ENCODE assay signal across 29 mouse cellular contexts in the genomic region with DNA sequence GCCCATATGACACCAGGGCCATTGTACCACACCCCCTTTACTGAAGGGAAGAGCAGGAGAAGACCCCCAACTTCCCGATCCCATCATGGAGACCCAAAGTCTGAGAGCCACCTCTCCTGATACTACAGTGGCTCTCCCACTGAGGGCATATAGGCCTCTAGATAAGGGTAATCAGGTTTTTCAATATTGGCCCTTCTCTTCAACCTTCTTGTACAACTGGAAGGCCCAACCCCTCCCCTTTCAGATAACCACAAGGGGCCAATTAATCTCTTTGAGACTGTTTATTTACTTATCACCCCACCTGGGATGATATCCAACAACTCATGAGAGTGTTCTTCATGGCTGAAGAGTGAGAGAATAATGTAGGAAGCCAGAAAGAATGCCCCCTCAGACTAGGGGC. TPM values are rescaled to one million over a fixed set of nuclear protein-coding genes. Genes with fewer than 3 reads are reported as not detected.
A peak's percentile ranks its signal among the peaks of the same experiment; 100 is the strongest.
DNase-seq lines count a peak whose midpoint lies in the region; ATAC-seq and TF ChIP-seq lines count a peak whose summit lies in the region.
"Had no signal": no experiment of that assay in that cellular context is flagged by ENCODE, and none has a peak within 500 bp of the region (broad histone marks: within the 10 kb centered on the region; RNA-seq: fewer than 3 reads in every experiment).

No protein-coding gene starts in this region.

- H3K27me3 ChIP-seq in intestine, embryonic 15.5 days (replicated peaks) = no peaks in the 10 kb centered on the region
- no peaks in the 10 kb centered on the region for H3K27me3 ChIP-seq in intestine, postnatal 0 days (replicated peaks; ENCODE audit: control insufficient read depth, insufficient read depth, low read length)
- no peaks in the 10 kb centered on the region for H3K27me3 ChIP-seq in intestine, embryonic 16.5 days (replicated peaks; ENCODE audit: control insufficient read depth, insufficient read depth, low read length)
- no peaks in the 10 kb centered on the region for H3K27me3 ChIP-seq in liver, embryonic 16.5 days (ENCODE audit: control insufficient read depth, insufficient read depth, low read depth, low read length)
- H3K27me3 ChIP-seq in stomach, postnatal 0 days (ENCODE audit: control insufficient read depth, insufficient read depth, low read length) = no peaks in the 10 kb centered on the region
- H3K27me3 ChIP-seq: CH12.LX; heart, embryonic 12.5 days; hindbrain, embryonic 15.5 days; midbrain, embryonic 12.5 days; neural tube, embryonic 12.5 days had no signal

- 88% methylated on average over 1 of the region's 1 CpGs for WGBS in intestine, embryonic 15.5 days
- WGBS in intestine, postnatal 0 days = 78% methylated on average over 1 of the region's 1 CpGs
- WGBS in intestine, embryonic 16.5 days = 82% methylated on average over 1 of the region's 1 CpGs
- WGBS in liver, embryonic 16.5 days (ENCODE audit: insufficient replicate concordance) = 69% methylated on average over 1 of the region's 1 CpGs
- 96% methylated on average over 1 of the region's 1 CpGs for WGBS in stomach, postnatal 0 days

- peak; percentile 34; the same call in 1 of the 2 replicates for ATAC-seq in intestine, embryonic 15.5 days
- ATAC-seq in intestine, postnatal 0 days = no peak
- ATAC-seq in intestine, embryonic 16.5 days = peak; percentile 42; the same call in 1 of the 2 replicates
- ATAC-seq in liver, embryonic 16.5 days (ENCODE audit: low read depth) = peak; percentile 84
- ATAC-seq in stomach, postnatal 0 days (ENCODE audit: low FRiP score, low TSS enrichment) = 0 out of 2 replicates have a peak, but pooled peaks have one; percentile 21
- ATAC-seq: forebrain, embryonic 16.5 days; inflammation-experienced regulatory T-cells, adult 6 months had no signal

- no peaks in the 10 kb centered on the region for H3K36me3 ChIP-seq in intestine, embryonic 15.5 days
- no peaks in the 10 kb centered on the region for H3K36me3 ChIP-seq in intestine, postnatal 0 days (ENCODE audit: control insufficient read depth, insufficient read depth)
- no peaks in the 10 kb centered on the region for H3K36me3 ChIP-seq in intestine, embryonic 16.5 days (ENCODE audit: control insufficient read depth, insufficient read depth, low read length)
- H3K36me3 ChIP-seq in liver, embryonic 16.5 days (ENCODE audit: control insufficient read depth, insufficient read depth) = no peaks in the 10 kb centered on the region
- no peaks in the 10 kb centered on the region for H3K36me3 ChIP-seq in stomach, postnatal 0 days (ENCODE audit: control insufficient read depth, insufficient read depth, low read length)
- H3K36me3 ChIP-seq: forebrain, embryonic 10.5 days; heart, embryonic 12.5 days; hindbrain, embryonic 15.5 days; midbrain, embryonic 12.5 days; neural tube, embryonic 12.5 days had no signal

- H3K4me1 ChIP-seq in intestine, embryonic 15.5 days (replicated peaks) = no peaks in the 10 kb centered on the region
- no peaks in the 10 kb centered on the region for H3K4me1 ChIP-seq in intestine, postnatal 0 days (replicated peaks; ENCODE audit: control insufficient read depth, insufficient read depth, low read length)
- H3K4me1 ChIP-seq in intestine, embryonic 16.5 days (ENCODE audit: control insufficient read depth, insufficient read depth, low read length) = no peaks in the 10 kb centered on the region
- H3K4me1 ChIP-seq in liver, embryonic 16.5 days (ENCODE audit: control insufficient read depth, low read depth, low read length) = peaks cover 13% of the 10 kb centered on the region
- no peaks in the 10 kb centered on the region for H3K4me1 ChIP-seq in stomach, postnatal 0 days (replicated peaks; ENCODE audit: control insufficient read depth, insufficient read depth)
- H3K4me1 ChIP-seq: forebrain, embryonic 10.5 days; heart, embryonic 12.5 days; hindbrain, embryonic 15.5 days; midbrain, embryonic 12.5 days; neural tube, embryonic 12.5 days had no signal

- H3K4me2 ChIP-seq in intestine, embryonic 15.5 days (replicated peaks) = no peak overlapping the region
- H3K4me2 ChIP-seq in intestine, postnatal 0 days (replicated peaks; ENCODE audit: low read depth) = no peak overlapping the region
- no peak overlapping the region for H3K4me2 ChIP-seq in intestine, embryonic 16.5 days (ENCODE audit: low read depth, low read length)
- H3K4me2 ChIP-seq in liver, embryonic 16.5 days (ENCODE audit: low read depth, low read length) = peak overlapping the region; percentile 7; the same call in 1 of the 2 replicates
- no peak overlapping the region for H3K4me2 ChIP-seq in stomach, postnatal 0 days (replicated peaks; ENCODE audit: low read depth)
- H3K4me2 ChIP-seq: heart, embryonic 12.5 days; hindbrain, embryonic 15.5 days; lung, embryonic 14.5 days; midbrain, embryonic 12.5 days; neural tube, embryonic 12.5 days had no signal

- H3K27ac ChIP-seq in intestine, embryonic 15.5 days = no peak overlapping the region
- no peak overlapping the region for H3K27ac ChIP-seq in intestine, postnatal 0 days (ENCODE audit: low read depth, low read length)
- H3K27ac ChIP-seq in intestine, embryonic 16.5 days (ENCODE audit: low read length) = no peak overlapping the region
- no peak overlapping the region for H3K27ac ChIP-seq in liver, embryonic 16.5 days (ENCODE audit: low read length)
- H3K27ac ChIP-seq in stomach, postnatal 0 days (replicated peaks) = no peak overlapping the region
- H3K27ac ChIP-seq: forebrain, embryonic 10.5 days; gastrocnemius, adult 2 months; hindbrain, embryonic 15.5 days; midbrain, embryonic 12.5 days; neural tube, embryonic 12.5 days had no signal

- TF ChIP-seq CTCF in intestine, postnatal 0 days (IDR thresholded peaks at IDR 0.05; ENCODE audit: low read depth) = no peak
- TF ChIP-seq CTCF in stomach, postnatal 0 days (IDR thresholded peaks at IDR 0.05; ENCODE audit: low read depth) = no peak

- H3K9ac ChIP-seq in intestine, embryonic 15.5 days = no peak overlapping the region
- H3K9ac ChIP-seq in intestine, postnatal 0 days (ENCODE audit: low read depth, low read length) = no peak overlapping the region
- H3K9ac ChIP-seq in intestine, embryonic 16.5 days (ENCODE audit: low read depth, low read length) = no peak overlapping the region
- H3K9ac ChIP-seq in liver, embryonic 16.5 days (ENCODE audit: low read depth, low read length) = no peak overlapping the region
- no peak overlapping the region for H3K9ac ChIP-seq in stomach, postnatal 0 days (ENCODE audit: low read length)
- H3K9ac ChIP-seq: heart, embryonic 12.5 days; hindbrain, embryonic 15.5 days; lung, embryonic 14.5 days; midbrain, embryonic 12.5 days; neural tube, embryonic 12.5 days had no signal

- no peak for DNase-seq in stomach, postnatal 0 days (ENCODE audit: low spot score)
- DNase-seq in kidney, adult 18-20 months = no peak
- DNase-seq in adrenal gland, postnatal 36 days = no peak
- no peak for DNase-seq in layer of hippocampus, postnatal 10 days (ENCODE audit: low spot score in 2 of 2)
- DNase-seq: adrenal gland, postnatal 14 days; cerebellum, adult 2 months; cerebellum, postnatal 25 days; gastrocnemius, adult 2 months; gastrocnemius, postnatal 36 days; heart, adult 18-20 months; heart, postnatal 4 days; kidney, adult 9 months; kidney, postnatal 10 days; left cerebral cortex, postnatal 4 days; lung, embryonic 14.5 days; lung, postnatal 14 days had no signal

- no peaks in the 10 kb centered on the region for H3K9me3 ChIP-seq in intestine, embryonic 15.5 days
- no peaks in the 10 kb centered on the region for H3K9me3 ChIP-seq in intestine, postnatal 0 days (ENCODE audit: control insufficient read depth)
- H3K9me3 ChIP-seq in intestine, embryonic 16.5 days (ENCODE audit: control insufficient read depth, low read length) = no peaks in the 10 kb centered on the region
- H3K9me3 ChIP-seq in liver, embryonic 16.5 days (replicated peaks; ENCODE audit: control insufficient read depth, low read length) = no peaks in the 10 kb centered on the region
- H3K9me3 ChIP-seq in stomach, postnatal 0 days (ENCODE audit: control insufficient read depth, low read length) = no peaks in the 10 kb centered on the region
- H3K9me3 ChIP-seq: forebrain, embryonic 10.5 days; heart, embryonic 12.5 days; hindbrain, embryonic 15.5 days; midbrain, embryonic 12.5 days; neural tube, embryonic 12.5 days had no signal

- no peak for TF ChIP-seq EP300 in stomach, postnatal 0 days (optimal IDR thresholded peaks at IDR 0.05)

- H3K4me3 ChIP-seq in intestine, embryonic 15.5 days (replicated peaks) = no peak overlapping the region
- no peak overlapping the region for H3K4me3 ChIP-seq in intestine, postnatal 0 days (ENCODE audit: low read depth, low read length)
- H3K4me3 ChIP-seq in intestine, embryonic 16.5 days (ENCODE audit: low read length) = no peak overlapping the region
- no peak overlapping the region for H3K4me3 ChIP-seq in liver, embryonic 16.5 days (ENCODE audit: low read depth, low read length)
- H3K4me3 ChIP-seq in stomach, postnatal 0 days (ENCODE audit: low read depth, low read length) = no peak overlapping the region
- H3K4me3 ChIP-seq: forebrain, embryonic 10.5 days; gastrocnemius, adult 2 months; heart, embryonic 12.5 days; hindbrain, embryonic 15.5 days; midbrain, embryonic 12.5 days; myocyte; neural tube, embryonic 12.5 days had no signal

RNA-seq across cellular contexts. Expression of a gene that starts 3.3 kb away (rescaled TPM):
- 31.0 and 37.4 TPM in 2 replicates for polyA plus RNA-seq in intestine, embryonic 15.5 days (2015; fragmentation: Nextera tagmentation; extraction: Ambion mirVana)
- polyA plus RNA-seq in intestine, postnatal 0 days (2015; fragmentation: Nextera tagmentation; extraction: Ambion mirVana) = 124 and 127 TPM in 2 replicates
- 37.9 and 42.6 TPM in 2 replicates for polyA plus RNA-seq in intestine, embryonic 16.5 days (2015; fragmentation: Nextera tagmentation; extraction: Ambion mirVana)
- polyA plus RNA-seq in liver, embryonic 16.5 days (2015; fragmentation: Nextera tagmentation; extraction: Ambion mirVana) = 17.0 and 17.1 TPM in 2 replicates
- polyA plus RNA-seq in stomach, postnatal 0 days (2015; fragmentation: Nextera tagmentation; extraction: Ambion mirVana) = 60.9 and 67.4 TPM in 2 replicates
- 10 to 100 TPM; 43.6 to 58.2 TPM for total RNA-seq in adrenal gland, postnatal 36 days (2021)
- total RNA-seq in layer of hippocampus, postnatal 10 days (2021) = 10 to 100 TPM; 31.1 to 38.0 TPM

RNA-seq across cellular contexts. Expression of a gene that starts 32.2 kb away (rescaled TPM):
- polyA plus RNA-seq in intestine, embryonic 15.5 days (2015; fragmentation: Nextera tagmentation; extraction: Ambion mirVana) = 26.7 and 26.8 TPM in 2 replicates
- polyA plus RNA-seq in intestine, postnatal 0 days (2015; fragmentation: Nextera tagmentation; extraction: Ambion mirVana) = 12.4 and 12.8 TPM in 2 replicates
- 24.0 and 27.7 TPM in 2 replicates for polyA plus RNA-seq in intestine, embryonic 16.5 days (2015; fragmentation: Nextera tagmentation; extraction: Ambion mirVana)
- 10.5 and 12.7 TPM in 2 replicates for polyA plus RNA-seq in liver, embryonic 16.5 days (2015; fragmentation: Nextera tagmentation; extraction: Ambion mirVana)
- 15.1 and 15.9 TPM in 2 replicates for polyA plus RNA-seq in stomach, postnatal 0 days (2015; fragmentation: Nextera tagmentation; extraction: Ambion mirVana)
- total RNA-seq in adrenal gland, postnatal 36 days (2021) = 10 to 100 TPM in 1 of 2 experiments, 1 to 10 TPM in 1; 9.5 to 10.1 TPM
- 1 to 10 TPM; 8.5 to 8.9 TPM for total RNA-seq in layer of hippocampus, postnatal 10 days (2021)
